Mouse (Mus musculus): Measurements from ENCODE around the gene Pias4. TPM values are rescaled to one million over a fixed set of nuclear protein-coding genes. Genes with fewer than 3 reads are reported as not detected.

Gene Pias4
- total and polyA plus RNA-seq, 3 experiments: 21.0 to 40.4 TPM; not detected in 1

DNA sequence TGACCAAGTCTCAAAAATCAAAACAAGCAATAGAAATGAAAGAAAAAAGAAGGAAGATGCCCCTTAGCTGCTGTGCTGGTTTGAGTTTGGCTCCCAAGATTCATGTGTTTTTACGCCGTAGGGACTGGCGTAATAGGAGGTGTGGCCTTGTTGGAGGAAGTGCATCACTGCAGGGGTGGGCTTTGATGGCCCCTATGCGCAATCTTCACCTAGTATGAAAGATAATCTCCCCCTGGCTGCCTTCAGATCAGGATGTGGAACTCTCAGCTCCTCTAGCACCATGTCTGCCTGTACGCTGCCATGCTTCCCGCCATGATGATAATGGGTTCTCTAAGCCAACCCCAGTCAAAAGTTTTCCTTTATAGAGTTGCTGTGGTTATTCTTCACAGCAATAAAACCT, 48.5 kb upstream of the Pias4 start (continued):
- 0 out of 2 replicates have a peak, but pooled peaks have one; percentile 16 for TF ChIP-seq MYC (IDR thresholded peaks at IDR 0.05; ENCODE audit: low read depth, low read length)
- TF ChIP-seq USF1 (IDR thresholded peaks at IDR 0.05; ENCODE audit: low read depth, low read length): peak; percentile 10; the same call in 1 of the 2 replicates
- TF ChIP-seq ETS1 (IDR thresholded peaks at IDR 0.05; ENCODE audit: low read depth, low read length): 0 out of 2 replicates have a peak, but pooled peaks have one; percentile 19
- TF ChIP-seq MAX (IDR thresholded peaks at IDR 0.05; ENCODE audit: low read length): peak; percentile 45; the same call in 1 of the 2 replicates
- TF ChIP-seq UBTF (IDR thresholded peaks at IDR 0.05; ENCODE audit: borderline replicate concordance, insufficient read depth, low read depth, low read length): no peak
- peak; percentile 84 for TF ChIP-seq TBP (IDR thresholded peaks at IDR 0.05; ENCODE audit: low read depth, low read length)
- TF ChIP-seq POLR2AphosphoS2 (IDR thresholded peaks at IDR 0.05; ENCODE audit: low read length): peak; percentile 45; the same call in 1 of the 2 replicates

DNA sequence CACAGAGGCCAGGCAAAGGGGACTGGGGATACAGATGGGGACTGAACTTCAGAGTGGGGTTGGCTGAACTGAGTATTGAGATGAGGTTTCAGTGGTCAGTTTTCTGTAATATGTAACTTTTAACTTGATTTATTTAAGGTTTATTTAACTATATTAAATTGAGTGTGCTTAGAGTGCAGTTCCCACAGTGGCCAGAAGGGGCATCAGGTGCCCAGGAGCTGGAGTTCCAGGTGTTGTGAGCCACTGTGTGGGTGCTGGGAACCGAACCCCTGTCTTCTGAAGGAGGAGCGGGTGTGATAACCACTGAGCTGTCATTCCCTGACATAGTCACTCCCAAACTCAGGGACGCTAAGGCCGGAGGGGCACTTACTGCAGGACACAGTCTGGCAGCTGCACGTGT, 42.4 kb upstream of the Pias4 start:
- no peak overlapping the region for H3K4me3 ChIP-seq (ENCODE audit: control insufficient read depth in 1 of 2, insufficient read depth in 1 of 2, low read depth in 2 of 2, low read length in 2 of 2)
- H3K9ac ChIP-seq (ENCODE audit: control insufficient read depth, low read depth, low read length, poor library complexity, severe bottlenecking): no peak overlapping the region
- DNase-seq (ENCODE audit: low read depth, low spot score): peak; percentile 45
- no peaks in the 10 kb centered on the region; a peak in 1 of 4 replicates for H3K27me3 ChIP-seq (ENCODE audit: control insufficient read depth in 1 of 2, insufficient read depth in 2 of 2, low read length in 2 of 2)
- no peaks in the 10 kb centered on the region for H3K79me2 ChIP-seq (ENCODE audit: control insufficient read depth, insufficient read depth, low read length, poor library complexity)
- H3K9me3 ChIP-seq (replicated peaks; ENCODE audit: insufficient read depth, low read length): no peaks in the 10 kb centered on the region
- H3K36me3 ChIP-seq (ENCODE audit: control insufficient read depth in 1 of 2, insufficient read depth in 2 of 2, low read length in 2 of 2): no peaks in the 10 kb centered on the region
- H3K27ac ChIP-seq (ENCODE audit: control insufficient read depth, low read depth, low read length): no peak overlapping the region
- TF ChIP-seq RAD21 (IDR thresholded peaks at IDR 0.05; ENCODE audit: low read depth, low read length) (peak; percentile 4; the same call in 1 of the 2 replicates), CTCF (IDR thresholded peaks at IDR 0.05 in 2 of 3, conservative IDR thresholded peaks at IDR 0.05 in 1 of 3; ENCODE audit: control insufficient read depth in 1 of 3, insufficient read depth in 1 of 3, low read depth in 2 of 3, low read length in 3 of 3, poor library complexity in 1 of 3, severe bottlenecking in 1 of 3) (peak; percentile 46 to 67 (median 57)), ZKSCAN1 (IDR thresholded peaks at IDR 0.05; ENCODE audit: low read depth, low read length) (no peak)
- H3K4me1 ChIP-seq (ENCODE audit: control insufficient read depth in 1 of 2, insufficient read depth in 2 of 2, low read length in 2 of 2): no peaks in the 10 kb centered on the region; a peak in 1 of 4 replicates

DNA sequence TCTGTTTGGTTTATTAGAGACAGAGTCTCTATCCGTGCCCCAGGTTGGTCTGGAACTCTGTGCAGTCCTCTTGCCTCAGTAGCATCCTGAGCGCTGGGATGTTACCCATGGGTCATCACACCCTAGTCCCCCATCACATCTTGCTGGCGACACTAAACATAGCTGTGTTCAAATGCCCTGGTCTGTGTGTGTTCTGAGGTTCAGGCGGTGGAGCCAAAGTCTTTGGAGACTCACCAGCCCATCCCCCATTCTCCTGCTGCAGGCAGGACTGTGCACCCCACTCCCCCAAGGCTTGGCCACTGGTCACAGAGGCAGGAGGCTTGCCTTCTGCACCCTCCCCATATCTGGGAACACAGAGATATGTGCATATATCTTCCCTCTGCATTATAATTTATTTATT, 36.4 kb upstream of the Pias4 start:
- Histone ChIP-seq H3K9me3 (replicated peaks; ENCODE audit: insufficient read depth, low read length) (no peaks in the 10 kb centered on the region), H3K36me3 (ENCODE audit: control insufficient read depth in 1 of 2, insufficient read depth in 2 of 2, low read length in 2 of 2) (no peaks in the 10 kb centered on the region; a peak in 1 of 4 replicates), H3K4me3 (ENCODE audit: control insufficient read depth in 1 of 2, insufficient read depth in 1 of 2, low read depth in 2 of 2, low read length in 2 of 2) (no peak overlapping the region), H3K27me3 (ENCODE audit: control insufficient read depth in 1 of 2, insufficient read depth in 2 of 2, low read length in 2 of 2) (no peaks in the 10 kb centered on the region; a peak in 1 of 4 replicates), H3K9ac (ENCODE audit: control insufficient read depth, low read depth, low read length, poor library complexity, severe bottlenecking) (no peak overlapping the region), H3K79me2 (ENCODE audit: control insufficient read depth, insufficient read depth, low read length, poor library complexity) (no peaks in the 10 kb centered on the region), H3K27ac (ENCODE audit: control insufficient read depth, low read depth, low read length) (no peak overlapping the region), H3K4me1 (ENCODE audit: control insufficient read depth in 1 of 2, insufficient read depth in 2 of 2, low read length in 2 of 2) (peaks cover 0 to 6% of the 10 kb centered on the region in 2 experiments; a peak in 1 of 4 replicates)
- TF ChIP-seq HCFC1 (IDR thresholded peaks at IDR 0.05; ENCODE audit: low read depth, low read length): no peak
- no peak for TF ChIP-seq ZNF384 (IDR thresholded peaks at IDR 0.05; ENCODE audit: low read depth, low read length)
- no peak for TF ChIP-seq ZC3H11A (IDR thresholded peaks at IDR 0.05; ENCODE audit: low read depth, low read length)
- no peak for TF ChIP-seq NRF1 (IDR thresholded peaks at IDR 0.05; ENCODE audit: insufficient read depth, low read depth, low read length, poor library complexity, severe bottlenecking)
- no peak for DNase-seq (ENCODE audit: low read depth, low spot score)

Measured in MEL (cell line).